Mouse (Mus musculus) brain, embryonic 14.5 days (tissue): ENCODE results near the gene Thra. TPM values are rescaled to one million over a fixed set of nuclear protein-coding genes. Genes with fewer than 3 reads are reported as not detected.
A peak's percentile ranks its signal among the peaks of the same experiment; 100 is the strongest.

Experiments
- DNase-seq: peaks from one replicate; pipeline ENCODE4 v3.0.0-alpha.2; 2011; ENCODE audit warnings: low read depth
- CTCF ChIP-seq: fragments of 200-500 bp; IDR thresholded peaks from 2 replicates; pipeline ENCODE4 v1.5.1; 2012; ENCODE audit warnings: inconsistent platforms, mild to moderate bottlenecking, moderate library complexity, borderline replicate concordance; ENCODE audit not compliant: insufficient read depth, insufficient read length; ENCODE audit errors: extremely low read depth
- POLR2A ChIP-seq: fragments of 200-500 bp; IDR thresholded peaks from 2 replicates; pipeline ENCODE4 v1.6.1; 2012; ENCODE audit warnings: mild to moderate bottlenecking, inconsistent platforms, borderline replicate concordance; ENCODE audit not compliant: poor library complexity, insufficient read depth, insufficient read length, severe bottlenecking; ENCODE audit errors: extremely low read depth
- polyA plus RNA-seq: library from polyadenylated mRNA; depleted of rRNA; stranded (reverse); fragments of >200 nt; gene quantifications from 2 replicates; pipeline ENCODE4 v1.2.3, GENCODE M21; 2012; rRNA removed

The Thra gene
- polyA plus RNA-seq, 1 experiment = 600 TPM

DNA sequence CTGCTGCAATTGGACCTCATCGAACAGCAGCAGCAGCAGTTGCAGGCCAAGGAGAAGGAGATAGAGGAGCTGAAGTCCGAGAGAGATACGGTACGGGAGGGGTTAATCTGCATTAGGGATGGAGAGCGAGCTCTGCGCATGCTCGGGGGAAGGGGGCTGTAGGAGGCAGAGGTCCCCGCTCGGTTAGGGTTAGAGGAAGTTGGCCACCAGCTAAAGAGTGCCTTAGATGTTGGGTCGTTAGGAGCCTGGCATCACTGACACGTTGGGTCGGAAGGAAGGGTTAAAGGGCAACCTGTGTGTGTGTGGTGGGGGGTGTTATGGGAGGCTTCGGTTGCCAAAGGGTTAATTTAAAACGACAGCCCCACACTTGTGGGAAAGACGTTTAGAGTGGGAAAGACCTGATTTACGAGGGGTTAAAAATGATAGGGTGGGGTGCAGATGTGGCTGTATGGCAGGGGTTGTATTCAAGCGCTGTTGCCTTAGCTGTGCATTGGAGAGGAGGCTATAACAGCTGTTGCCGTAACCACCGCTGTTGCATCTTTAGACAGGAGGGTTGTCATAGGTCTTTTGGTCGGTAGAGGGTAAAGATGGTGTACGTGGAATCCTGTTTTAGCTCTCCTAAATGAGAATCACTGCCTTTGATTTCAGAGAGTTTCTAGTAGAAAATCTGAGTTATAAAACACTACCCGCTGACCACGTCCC is 56.2 kb downstream of the Thra start:
- no peak for TF ChIP-seq POLR2A
- TF ChIP-seq CTCF = no peak

DNA sequence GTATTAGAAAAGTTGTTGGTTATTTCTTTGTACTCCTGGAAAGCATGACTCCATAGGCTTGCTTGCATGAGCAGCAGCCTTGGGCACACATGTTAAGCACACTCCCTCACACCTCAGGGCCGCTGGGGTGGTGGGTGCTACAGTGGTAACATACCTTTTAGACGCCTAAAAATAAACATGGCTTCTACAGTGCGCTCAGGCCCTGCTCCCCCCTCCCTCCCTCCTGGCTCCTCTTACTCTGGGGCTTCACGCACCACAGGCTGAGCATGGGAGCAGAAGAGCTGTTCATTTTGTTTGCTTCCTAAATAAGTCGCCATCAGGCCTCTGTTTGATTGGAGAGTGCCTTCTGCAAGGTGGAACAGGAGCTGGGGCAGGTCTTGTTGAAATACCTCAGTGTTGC is 56.9 kb downstream of the Thra start:
- TF ChIP-seq CTCF (no peak), POLR2A (no peak)
- DNase-seq = no peak

More for the DNA sequence above, 56.2 kb downstream of the Thra start:
- DNase-seq = peak; percentile 94

DNA sequence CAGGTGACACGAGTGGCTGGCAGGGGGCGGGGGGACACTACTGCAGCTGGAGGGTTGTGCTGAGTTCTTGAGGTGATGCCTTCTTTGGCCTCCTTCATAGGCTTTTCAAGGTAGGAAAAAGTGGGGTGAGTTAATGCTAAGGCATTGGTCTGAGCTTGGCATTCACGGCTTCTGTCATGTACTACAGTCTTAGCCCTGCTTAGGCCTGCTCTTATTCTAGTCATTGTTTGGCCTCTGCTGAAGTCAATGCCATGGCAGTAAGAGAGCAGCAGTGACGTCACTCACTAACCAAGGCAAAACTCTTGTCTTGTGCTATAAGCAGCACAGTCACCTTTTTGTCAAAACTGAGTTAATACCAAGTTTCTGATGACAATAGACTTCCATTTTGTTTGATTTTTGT is 57.5 kb downstream of the Thra start:
- DNase-seq = peak; percentile 37
- TF ChIP-seq POLR2A (no peak), CTCF (no peak)

DNA sequence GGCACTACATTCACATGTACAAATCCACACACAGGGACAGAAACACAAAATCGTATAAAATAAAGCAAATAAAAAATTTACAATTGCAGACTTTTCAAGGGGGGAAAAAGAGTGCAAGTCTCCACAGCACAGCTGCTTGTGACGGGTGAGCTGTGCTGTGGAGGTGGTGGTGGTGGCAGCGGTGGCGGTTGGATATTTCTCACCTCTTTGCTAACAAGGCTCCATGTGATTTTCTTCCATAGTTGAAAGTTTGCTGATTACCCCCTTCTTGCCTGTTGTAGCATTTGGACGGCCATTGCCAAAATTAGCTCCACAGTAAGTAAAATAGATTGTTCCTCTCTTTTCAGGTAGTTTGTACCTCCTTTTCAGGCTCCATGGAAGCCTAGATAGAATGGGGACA is 64.2 kb downstream of the Thra start, which contains the start of gene Casc3:
Gene Casc3 (plus strand): TSS at position 301 of the 400 bp plus-strand sequence.
- no peak for DNase-seq
- TF ChIP-seq CTCF = no peak
- no peak for TF ChIP-seq POLR2A

DNA sequence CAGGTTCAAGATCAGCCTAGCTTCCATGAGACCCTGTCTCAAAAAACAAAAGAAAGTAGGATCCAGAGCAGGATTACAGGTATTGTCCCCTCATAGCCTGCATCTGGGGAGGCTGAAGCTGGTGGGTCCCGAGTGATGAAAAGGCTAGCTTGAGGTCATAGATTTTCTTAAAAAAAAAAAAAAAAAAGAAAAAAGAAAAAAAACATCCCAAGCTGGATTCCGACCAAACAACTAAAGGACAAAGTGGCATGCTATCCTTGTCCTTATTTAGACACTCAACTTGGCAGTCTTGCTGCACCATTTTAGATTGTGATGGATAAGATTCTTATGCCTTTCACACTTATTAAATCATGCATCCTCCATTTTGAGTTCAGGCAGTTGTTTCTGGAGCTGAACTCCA is 68.0 kb downstream of the Thra start:
- no peak for DNase-seq
- no peak for TF ChIP-seq POLR2A
- no peak for TF ChIP-seq CTCF

DNA sequence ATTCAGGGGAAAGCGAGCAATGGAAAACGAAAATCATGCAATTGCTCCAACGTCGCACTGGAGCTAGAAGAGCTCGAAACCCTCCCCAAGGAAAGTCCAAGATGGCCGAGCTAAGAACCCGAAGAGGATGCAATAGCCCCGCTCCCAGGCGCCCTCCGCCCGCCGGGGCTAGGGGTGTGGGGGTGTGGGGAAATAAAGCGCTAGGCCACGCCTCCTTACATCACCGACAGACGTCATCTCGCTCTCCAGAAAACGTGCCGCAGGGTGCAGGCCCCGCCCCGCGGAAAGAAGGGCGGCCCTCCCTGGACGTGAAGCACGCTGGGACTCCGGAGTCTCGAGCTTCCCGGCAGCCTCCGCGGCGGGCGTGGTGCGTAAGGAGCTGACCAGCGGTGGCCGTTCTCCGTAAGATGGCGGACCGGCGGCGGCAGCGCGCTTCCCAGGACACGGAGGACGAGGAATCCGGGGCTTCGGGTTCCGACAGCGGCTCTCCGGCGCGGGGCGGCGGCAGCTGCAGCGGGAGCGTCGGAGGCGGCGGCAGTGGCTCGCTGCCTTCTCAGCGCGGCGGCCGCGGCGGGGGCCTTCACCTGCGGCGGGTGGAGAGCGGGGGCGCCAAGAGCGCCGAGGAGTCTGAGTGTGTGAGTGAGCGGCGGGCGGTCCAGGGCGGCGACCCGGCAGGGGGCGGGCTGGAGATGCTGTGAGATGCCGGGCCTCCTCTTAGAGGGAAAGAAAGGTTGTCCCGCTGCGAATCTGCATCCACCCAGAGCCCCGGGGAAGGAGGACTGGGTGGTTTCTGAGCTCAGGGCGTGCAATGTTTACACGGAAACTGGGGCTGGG is 69.2 kb downstream of the Thra start:
- peak; percentile 100 for DNase-seq
- TF ChIP-seq CTCF (no peak; the same call in 1 of the 2 replicates), POLR2A (peak; percentile 79)

DNA sequence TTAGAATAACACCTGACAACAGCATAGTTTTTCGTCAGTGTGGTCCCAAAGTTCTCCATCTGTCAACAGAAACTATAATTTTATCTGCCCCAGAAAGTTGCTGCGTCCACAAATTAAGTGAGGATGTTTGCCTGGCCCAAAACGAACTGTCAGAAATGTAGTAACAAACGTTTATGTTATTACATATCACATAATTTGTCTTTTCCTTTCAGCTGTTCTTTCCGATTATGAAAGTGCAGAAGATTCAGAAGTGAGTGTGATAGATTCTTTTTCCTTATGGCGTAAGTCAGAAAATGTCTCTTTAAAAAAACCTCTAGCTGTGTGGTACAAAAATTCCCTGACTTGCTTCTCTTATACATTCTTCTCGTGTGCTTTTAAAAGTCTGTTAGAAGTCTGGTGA is 70.2 kb downstream of the Thra start:
- TF ChIP-seq POLR2A = no peak
- DNase-seq = no peak

DNA sequence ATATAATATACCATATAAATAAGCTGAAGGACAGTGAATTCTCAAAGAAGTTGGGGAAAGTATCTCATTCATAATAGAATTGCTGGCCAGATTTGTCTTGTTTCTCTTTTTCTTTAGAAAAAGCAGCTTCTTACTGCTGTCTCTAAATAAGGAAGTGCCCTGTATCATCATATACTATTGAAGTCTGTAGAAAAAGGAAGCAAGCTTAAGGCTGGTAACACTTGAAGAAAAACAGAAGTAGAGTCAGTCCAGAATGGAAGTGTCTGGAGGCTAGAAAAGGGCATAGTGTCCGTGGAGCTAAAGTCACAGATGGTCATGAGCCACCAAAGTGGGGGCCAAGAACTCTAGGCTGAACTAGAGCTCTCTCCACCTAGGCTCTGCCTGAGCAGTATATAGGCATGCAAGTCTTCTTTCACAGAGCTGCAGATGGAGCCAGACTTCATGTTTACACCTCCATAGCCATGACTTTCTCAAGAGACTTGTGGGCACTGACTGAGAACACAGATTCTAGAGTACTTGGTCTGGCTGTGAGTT is 76.3 kb downstream of the Thra start:
- TF ChIP-seq POLR2A = no peak
- no peak for TF ChIP-seq CTCF
- no peak for DNase-seq

Other genes starting within 250 kb of the Thra start
- 0.07 and 0.20 TPM in 2 replicates for gene Ikzf3, start 194.6 kb upstream of the Thra start, polyA plus RNA-seq
- gene Zpbp2, start 189.5 kb upstream of the Thra start, polyA plus RNA-seq = 0.06 and 0.30 TPM in 2 replicates
- 80.6 and 94.6 TPM in 2 replicates for gene Ormdl3, start 153.3 kb upstream of the Thra start, polyA plus RNA-seq
- gene Lrrc3c, start 142.3 kb upstream of the Thra start, polyA plus RNA-seq = not detected in 2 replicates
- 0.08 and 0.33 TPM in 2 replicates for gene Gm12355, start 115.0 kb upstream of the Thra start, polyA plus RNA-seq
- gene Gsdma3, start 114.3 kb upstream of the Thra start, polyA plus RNA-seq = not detected in 2 replicates
- gene Gsdma2, start 93.9 kb upstream of the Thra start, polyA plus RNA-seq = not detected in 2 replicates
- 0.09 TPM in 1 of 2 replicates, not detected in the other for gene Gsdma, start 76.3 kb upstream of the Thra start, polyA plus RNA-seq
- gene Psmd3, start 58.1 kb upstream of the Thra start, polyA plus RNA-seq = 201 and 217 TPM in 2 replicates
- 0.10 TPM in 1 of 2 replicates, not detected in the other for gene Csf3, start 39.4 kb upstream of the Thra start, polyA plus RNA-seq
- gene Med24, start 11.2 kb upstream of the Thra start, polyA plus RNA-seq = 134 and 170 TPM in 2 replicates
- 3.6 and 4.1 TPM in 2 replicates for gene Nr1d1, start 34.7 kb downstream of the Thra start, polyA plus RNA-seq
- 92.1 and 104 TPM in 2 replicates for gene Msl1, start 54.9 kb downstream of the Thra start, polyA plus RNA-seq
- 66.6 and 74.3 TPM in 2 replicates for gene Casc3, start 64.3 kb downstream of the Thra start, polyA plus RNA-seq
- 22.0 and 33.5 TPM in 2 replicates for gene Rapgefl1, start 96.1 kb downstream of the Thra start, polyA plus RNA-seq
- gene Wipf2, start 123.0 kb downstream of the Thra start, polyA plus RNA-seq = 11.0 and 14.7 TPM in 2 replicates
- 4.5 and 6.2 TPM in 2 replicates for gene Cdc6, start 167.2 kb downstream of the Thra start, polyA plus RNA-seq
- 8.4 and 14.4 TPM in 2 replicates for gene Rara, start 187.2 kb downstream of the Thra start, polyA plus RNA-seq
- 2.5 and 2.9 TPM in 2 replicates for gene Gjd3, start 242.4 kb downstream of the Thra start, polyA plus RNA-seq